Mouse (Mus musculus) adrenal gland, postnatal 25 days (tissue): Measurements from ENCODE around the gene Casp4. TPM values are rescaled to one million over a fixed set of nuclear protein-coding genes. Genes with fewer than 3 reads are reported as not detected.
A peak's percentile ranks its signal among the peaks of the same experiment; 100 is the strongest.

Source experiments
- DNase-seq: peaks from one replicate; pipeline ENCODE4 v3.0.0; 2021; ENCODE audit warnings: mixed read lengths
- long read RNA-seq: library from polyadenylated mRNA; stranded (forward); transcript quantifications from one replicate; pipeline ENCODE4 v2.0.0, GENCODE M21; 2021
- total RNA-seq: library from RNA; stranded (reverse); gene quantifications from 2 replicates; pipeline ENCODE4 v1.2.3, GENCODE M21; 2021

Casp4 gene
- total RNA-seq = 4.9 and 5.5 TPM in 2 replicates
- long read RNA-seq, partial matches to known transcripts = 0 of 2 reads
- long read RNA-seq, other reads (novel, unspliced or antisense) = 1 of 2 reads

GRCm38 (mm10) chr9:5308561-5308960, at the start of gene Casp4:
TSS of gene Casp4 (plus strand) at chr9:5308828.
- DNase-seq = no peak

DNA sequence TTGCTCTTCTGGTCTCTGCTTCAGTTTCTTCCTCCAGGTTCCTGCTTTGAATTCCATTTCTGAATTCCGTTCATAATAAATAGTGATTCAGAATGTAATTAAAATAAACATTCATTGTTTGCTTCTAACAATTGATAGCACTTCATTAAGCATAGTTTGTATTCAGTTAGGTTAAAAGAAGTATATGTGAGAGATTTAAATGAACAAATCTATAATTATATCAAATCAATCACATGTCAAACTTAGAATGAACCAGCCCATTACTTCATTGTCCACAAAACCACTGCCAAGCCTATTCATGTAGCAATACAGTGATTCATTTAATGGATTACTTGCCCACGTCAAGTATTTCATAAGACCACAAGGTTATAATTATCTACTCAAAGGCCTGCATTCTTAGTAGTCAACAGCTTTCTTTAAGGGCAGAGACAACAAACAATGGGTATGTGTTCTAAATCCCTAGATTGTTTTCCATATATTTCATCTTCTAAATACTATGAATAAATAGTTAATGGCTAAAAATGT, 44.6 kb upstream of the Casp4 start:
- DNase-seq = no peak

GRCm38 (mm10) chr9:5270274-5270673, 38.4 kb upstream of the Casp4 start:
- DNase-seq = no peak

- no peak for DNase-seq
These were observed 37.7 kb upstream of the Casp4 start for GRCm38 (mm10) chr9:5270884-5271283.

GRCm38 (mm10) chr9:5271334-5271845, 37.2 kb upstream of the Casp4 start:
- DNase-seq = no peak

DNA sequence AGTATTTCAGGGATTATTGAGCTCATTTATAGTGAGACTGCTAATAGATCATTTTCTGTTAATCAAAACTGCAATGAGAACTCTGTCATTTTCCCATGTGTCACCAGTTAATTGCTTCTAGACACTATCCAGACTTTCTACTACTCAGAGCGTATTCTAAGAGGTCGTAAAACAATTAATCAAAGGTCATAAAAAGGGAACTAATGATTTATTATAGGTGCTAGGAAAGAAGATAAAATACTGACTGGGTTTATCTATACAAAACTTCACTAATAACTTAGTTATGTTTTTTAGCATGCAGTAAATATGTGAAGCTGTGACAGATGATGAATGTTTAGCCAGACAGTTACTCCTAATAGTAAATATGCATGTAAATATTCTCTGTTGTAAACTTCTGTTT, 22.6 kb upstream of the Casp4 start:
- no peak for DNase-seq

- DNase-seq = no peak
These were observed 22.0 kb upstream of the Casp4 start for GRCm38 (mm10) chr9:5286597-5286996.

DNA sequence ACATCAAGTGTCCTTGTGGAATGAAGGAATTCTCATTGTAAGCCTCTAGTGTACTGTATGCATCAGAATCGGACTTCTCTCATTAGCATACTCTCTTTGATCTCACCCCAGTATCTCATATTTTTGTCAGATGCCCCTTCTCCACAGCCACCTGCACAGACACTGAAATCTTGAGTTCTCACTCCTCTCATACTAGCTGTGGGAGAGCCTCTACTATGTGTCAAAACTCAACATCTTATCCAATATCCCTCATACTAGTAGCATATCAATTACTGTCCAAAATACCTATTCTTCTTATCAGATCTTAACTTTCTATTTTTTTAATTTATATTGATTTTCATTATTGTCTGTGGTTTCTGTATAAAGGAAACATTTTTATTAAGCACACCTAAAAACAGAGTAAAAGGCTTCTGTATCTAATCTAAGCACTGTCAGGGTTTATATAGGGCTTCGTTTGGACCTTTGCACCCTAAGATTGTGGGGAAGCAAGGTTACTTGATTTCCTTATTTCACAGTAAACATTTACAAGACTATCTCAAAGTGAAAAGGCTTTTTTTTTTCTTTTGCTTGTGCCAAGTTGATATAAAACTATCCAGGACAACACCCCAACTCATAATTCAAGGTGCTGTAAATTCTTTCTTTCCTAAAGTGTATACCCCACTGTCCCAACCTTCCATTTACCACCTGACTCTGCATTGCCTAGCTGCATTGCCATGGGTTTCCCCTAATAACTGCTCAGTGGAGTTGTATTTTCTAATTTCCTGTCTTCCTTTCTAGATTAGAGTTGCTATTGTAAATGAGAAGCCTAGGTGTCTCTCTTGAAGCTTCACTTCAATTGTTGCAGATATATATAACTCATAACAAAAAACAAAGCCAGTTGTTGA, 12.0 kb upstream of the Casp4 start:
- no peak for DNase-seq

- no peak for DNase-seq
These were observed 10.1 kb upstream of the Casp4 start, which contains the start of gene Casp1 for GRCm38 (mm10) chr9:5298329-5299131. TSS of gene Casp1 (plus strand) at chr9:5298517.

GRCm38 (mm10) chr9:5299132-5299381, 9.6 kb upstream of the Casp4 start:
- DNase-seq = no peak

GRCm38 (mm10) chr9:5310112-5310511, 1.5 kb downstream of the Casp4 start:
- no peak for DNase-seq

GRCm38 (mm10) chr9:5311435-5311834, 2.8 kb downstream of the Casp4 start:
- DNase-seq = no peak

GRCm38 (mm10) chr9:5328204-5328603, 19.6 kb downstream of the Casp4 start:
- no peak for DNase-seq

DNA sequence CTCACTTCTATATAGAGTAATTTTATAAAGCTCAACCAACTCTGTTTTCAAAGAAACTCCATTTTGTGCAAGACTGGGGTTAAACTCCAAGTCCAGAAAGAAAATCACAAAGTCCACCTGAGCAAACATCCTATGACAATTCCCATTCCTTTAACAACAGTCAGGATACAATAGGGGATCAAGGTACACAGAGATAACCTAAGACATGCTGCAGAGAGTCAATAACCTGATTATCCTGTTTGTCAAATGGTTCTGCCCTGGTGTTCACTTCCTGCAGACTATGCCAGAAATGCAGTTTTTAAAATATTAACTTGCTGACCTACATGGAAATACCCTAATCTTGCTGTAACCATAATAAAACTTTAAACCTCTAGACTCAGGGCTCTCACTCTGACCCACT, 23.8 kb downstream of the Casp4 start:
- DNase-seq = no peak

- DNase-seq = no peak
These were observed 24.8 kb downstream of the Casp4 start for GRCm38 (mm10) chr9:5333422-5333821.

DNA sequence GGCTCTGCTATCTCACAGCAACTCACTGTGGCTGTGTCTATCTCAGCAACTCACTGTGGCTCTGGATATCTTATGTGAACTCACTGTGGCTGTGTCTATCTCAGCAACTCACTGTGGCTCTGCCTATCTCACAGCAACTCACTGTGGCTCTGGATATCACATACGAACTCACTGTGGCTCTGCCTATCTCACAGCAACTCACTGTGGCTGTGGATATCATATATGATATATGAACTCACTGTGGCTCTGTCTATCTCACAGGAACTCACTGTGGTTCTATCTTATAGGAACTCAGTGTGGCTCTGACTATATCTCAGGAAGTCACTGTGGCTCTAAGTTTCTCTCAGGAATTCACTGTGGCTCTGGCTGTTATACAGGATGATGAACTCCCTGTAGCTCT, 34.5 kb downstream of the Casp4 start:
- no peak for DNase-seq

DNA sequence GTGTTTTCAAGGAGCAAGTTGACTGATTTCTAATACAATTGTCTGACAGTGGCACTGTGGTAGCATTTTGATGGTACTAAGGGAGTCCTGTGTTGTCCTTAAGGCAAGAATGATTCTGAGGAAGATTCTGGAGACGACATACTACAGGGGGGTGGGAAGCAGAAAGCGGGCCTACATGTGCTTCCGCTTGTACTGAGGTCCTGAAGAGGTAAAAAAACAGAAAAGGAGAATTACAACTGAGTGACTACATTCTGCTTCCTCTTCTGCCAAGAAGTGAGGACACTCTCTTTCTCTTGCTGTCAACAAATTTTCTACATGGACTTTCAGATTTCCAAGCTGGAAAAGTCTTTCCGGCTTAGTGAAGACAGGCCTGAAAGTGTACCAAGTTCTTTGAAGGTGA, 35.5 kb downstream of the Casp4 start:
- no peak for DNase-seq

GRCm38 (mm10) chr9:5345291-5345898, 36.8 kb downstream of the Casp4 start, which contains the start of gene Casp12:
TSS of gene Casp12 (plus strand) at chr9:5345430.
- peak; percentile 11 for DNase-seq

DNA sequence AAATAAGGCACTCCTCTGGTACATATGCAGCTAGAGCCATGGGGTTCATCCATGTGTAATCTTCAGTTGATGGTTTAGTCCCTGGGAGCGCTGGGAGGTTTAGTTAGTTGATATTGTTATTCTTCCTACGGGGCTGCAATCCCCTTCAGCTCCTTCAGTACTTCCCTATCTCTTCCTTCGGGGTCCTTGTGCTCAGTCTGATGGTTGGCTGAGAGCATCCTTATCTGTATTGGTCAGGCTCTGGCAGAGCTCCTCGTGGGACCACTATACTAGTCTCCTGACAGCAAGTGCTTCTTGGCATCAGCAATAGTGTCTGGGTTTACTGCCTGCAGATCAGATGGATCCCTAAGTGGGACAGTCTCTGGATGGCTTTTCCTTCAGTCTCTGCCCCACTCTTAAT, 38.8 kb downstream of the Casp4 start:
- DNase-seq = no peak

- no peak for DNase-seq
These were observed 45.0 kb downstream of the Casp4 start for GRCm38 (mm10) chr9:5353673-5354072.

DNA sequence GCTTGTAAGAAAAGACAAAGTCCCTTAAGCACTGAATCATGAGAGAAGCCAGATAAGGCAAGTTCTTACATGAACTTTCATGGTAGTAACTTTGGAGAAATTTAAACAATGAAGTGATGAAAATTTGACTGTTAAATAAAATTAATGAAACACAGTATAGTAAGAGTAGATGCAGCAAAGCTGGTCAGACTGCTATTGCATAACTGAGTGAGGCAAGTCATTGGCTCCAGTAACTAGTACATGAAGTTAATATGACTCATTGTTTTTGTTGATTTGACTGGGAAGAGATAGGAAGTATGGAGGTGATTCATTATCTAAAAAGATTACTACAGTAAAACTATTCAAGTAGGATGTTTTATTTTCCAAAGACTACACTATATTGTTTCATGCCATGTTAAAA, 48.2 kb downstream of the Casp4 start:
- DNase-seq = no peak
